Mouse (Mus musculus) urinary bladder, postnatal 4 days (tissue): ENCODE data around the gene Tor1b.
"Not testable (repeated sequence)": the region's sequence is repeated elsewhere in the genome, so short reads cannot be mapped to it uniquely, and the experiment has no call there.

Experiments
- DNase-seq, 2 experiments: peaks; one replicate each; pipeline ENCODE4 v3.0.0; 2021 to 2022; ENCODE audit warnings: low spot score in 2 of 2

Gene Tor1b

GRCm38 (mm10) chr2:30931922-30932321 lies 20.8 kb upstream of the Tor1b start:
- no peak for DNase-seq

GRCm38 (mm10) chr2:30933032-30933431 lies 19.7 kb upstream of the Tor1b start:
- no peak for DNase-seq

GRCm38 (mm10) chr2:30933917-30934450 lies 18.8 kb upstream of the Tor1b start:
- peak; percentile 67 to 83 for DNase-seq

GRCm38 (mm10) chr2:30936808-30937207 lies 16.0 kb upstream of the Tor1b start:
- DNase-seq, result no peak

- DNase-seq, result no peak
Observed at GRCm38 (mm10) chr2:30937731-30938130, 15.0 kb upstream of the Tor1b start.

- DNase-seq, result no peak
Observed at GRCm38 (mm10) chr2:30938574-30938991, 14.2 kb upstream of the Tor1b start.

- DNase-seq, result no peak
Observed at GRCm38 (mm10) chr2:30941586-30941985, 11.2 kb upstream of the Tor1b start.

- DNase-seq, result not testable (repeated sequence)
Observed at GRCm38 (mm10) chr2:30942116-30942515, 10.6 kb upstream of the Tor1b start.

GRCm38 (mm10) chr2:30942603-30943011 lies 10.2 kb upstream of the Tor1b start:
- DNase-seq, result peak in 1 of 2 experiments; percentile 51

GRCm38 (mm10) chr2:30952457-30952823 lies 319 bp upstream of the Tor1b start:
- DNase-seq, result no peak

- no peak for DNase-seq
Observed at GRCm38 (mm10) chr2:30954797-30955196, 2.0 kb downstream of the Tor1b start.

GRCm38 (mm10) chr2:30957511-30957910 lies 4.8 kb downstream of the Tor1b start:
- no peak for DNase-seq

GRCm38 (mm10) chr2:30958726-30959125 lies 6.0 kb downstream of the Tor1b start:
- DNase-seq, result no peak

- no peak for DNase-seq
Observed at GRCm38 (mm10) chr2:30959856-30960255, 7.1 kb downstream of the Tor1b start.

- DNase-seq, result no peak
Observed at GRCm38 (mm10) chr2:30962570-30963254, 10.0 kb downstream of the Tor1b start.

GRCm38 (mm10) chr2:30965627-30966026 lies 12.9 kb downstream of the Tor1b start:
- DNase-seq, result no peak

GRCm38 (mm10) chr2:30966826-30967225 lies 14.1 kb downstream of the Tor1b start:
- no peak for DNase-seq

GRCm38 (mm10) chr2:30967352-30968327 lies 14.9 kb downstream of the Tor1b start, which contains the start of gene Tor1a:
Gene Tor1a, minus strand, starts transcription at chr2:30967933.
- DNase-seq, result peak; percentile 84 to 89

GRCm38 (mm10) chr2:30981790-30982513 lies 29.2 kb downstream of the Tor1b start, which contains the start of the genes BC005624 and Usp20:
Gene BC005624, minus strand, starts transcription at chr2:30982201.
Gene Usp20, plus strand, starts transcription at chr2:30982279.
- DNase-seq, result peak; percentile 99

GRCm38 (mm10) chr2:30983024-30983423 lies 30.3 kb downstream of the Tor1b start:
- DNase-seq, result no peak
